Mouse (Mus musculus) forebrain, embryonic 12.5 days (tissue): ENCODE measurements around the gene Tsfm. TPM values are rescaled to one million over a fixed set of nuclear protein-coding genes. Genes with fewer than 3 reads are reported as not detected.
A peak's percentile ranks its signal among the peaks of the same experiment; 100 is the strongest.

Experiments used
- ATAC-seq: fragments of 200-750 bp; cut with Nextera tagmentation; 2 replicates; pipeline ENCODE4 v1.8.0; 2017; ENCODE audit warnings: moderate TSS enrichment; ENCODE audit not compliant: low FRiP score
- H3K27ac ChIP-seq: fragments of 300-500 bp; sonication (generic); 2 replicates; pipeline ENCODE4 v1.5.1; 2016; ENCODE audit warnings: mild to moderate bottlenecking
- H3K27me3 ChIP-seq: fragments of 300-500 bp; sonication (generic); 2 replicates; pipeline ENCODE4 v1.6.1; 2016; ENCODE audit warnings: mild to moderate bottlenecking
- H3K36me3 ChIP-seq: fragments of 300-500 bp; sonication (generic); replicated peaks from 2 replicates; pipeline ENCODE4 v1.6.1; 2016; ENCODE audit warnings: mild to moderate bottlenecking
- H3K4me1 ChIP-seq: fragments of 300-500 bp; sonication (generic); 2 replicates; pipeline ENCODE4 v1.6.1; 2016
- H3K4me2 ChIP-seq: fragments of 300-500 bp; sonication (generic); 2 replicates; pipeline ENCODE4 v1.6.1; 2016; ENCODE audit warnings: mild to moderate bottlenecking, moderate library complexity
- H3K4me3 ChIP-seq: fragments of 300-500 bp; sonication (generic); replicated peaks from 2 replicates; pipeline ENCODE4 v1.5.1; 2016; ENCODE audit warnings: mild to moderate bottlenecking
- H3K9ac ChIP-seq: fragments of 300-500 bp; sonication (generic); 2 replicates; pipeline ENCODE4 v1.6.1; 2016; ENCODE audit warnings: mild to moderate bottlenecking
- H3K9me3 ChIP-seq: fragments of 300-500 bp; sonication (generic); 2 replicates; pipeline ENCODE4 v1.6.1; 2016
- WGBS: fragments of 180-500 bp; shearing (Covaris S2); methylation state at CpG from one replicate; pipeline ENCODE4 v1.1.7; 2016; 5-methylcytosine and 5-hydroxymethylcytosine counted together
- polyA plus RNA-seq: library from polyadenylated mRNA; unstranded; fragments of >200 nt; fragmentation: Nextera tagmentation; extraction: Ambion mirVana; gene quantifications from 2 replicates; pipeline ENCODE4 v1.2.1, GENCODE M21; 2016

The Tsfm gene
- polyA plus RNA-seq, 1 experiment from 2014 or later = 82.8 TPM

GRCm38 (mm10) chr10:126988513-126989165 lies 42.0 kb downstream of the Tsfm start:
- Histone ChIP-seq H3K36me3 (peaks cover 25% of the 10 kb centered on the region), H3K4me1 (peaks cover 52% of the 10 kb centered on the region), H3K4me2 (no peak overlapping the region), H3K9ac (no peak overlapping the region), H3K27me3 (no peaks in the 10 kb centered on the region), H3K27ac (peak overlapping the region; percentile 33; the same call in 1 of the 2 replicates), H3K4me3 (no peak overlapping the region), H3K9me3 (no peaks in the 10 kb centered on the region)
- 68% methylated on average over 5 of the region's 5 CpGs for WGBS
- no peak for ATAC-seq

- peaks cover 13% of the 10 kb centered on the region for H3K36me3 ChIP-seq
- no peak for ATAC-seq
- no peaks in the 10 kb centered on the region for H3K9me3 ChIP-seq
- H3K9ac ChIP-seq = no peak overlapping the region
- 65% methylated on average over 8 of the region's 8 CpGs for WGBS
- no peak overlapping the region for H3K4me3 ChIP-seq
- H3K4me2 ChIP-seq = no peak overlapping the region
- H3K27ac ChIP-seq = peak overlapping the region; percentile 38; the same call in 1 of the 2 replicates
- peaks cover 63% of the 10 kb centered on the region for H3K4me1 ChIP-seq
- no peaks in the 10 kb centered on the region for H3K27me3 ChIP-seq
Measured at GRCm38 (mm10) chr10:126987183-126988118, 43.2 kb downstream of the Tsfm start.

DNA sequence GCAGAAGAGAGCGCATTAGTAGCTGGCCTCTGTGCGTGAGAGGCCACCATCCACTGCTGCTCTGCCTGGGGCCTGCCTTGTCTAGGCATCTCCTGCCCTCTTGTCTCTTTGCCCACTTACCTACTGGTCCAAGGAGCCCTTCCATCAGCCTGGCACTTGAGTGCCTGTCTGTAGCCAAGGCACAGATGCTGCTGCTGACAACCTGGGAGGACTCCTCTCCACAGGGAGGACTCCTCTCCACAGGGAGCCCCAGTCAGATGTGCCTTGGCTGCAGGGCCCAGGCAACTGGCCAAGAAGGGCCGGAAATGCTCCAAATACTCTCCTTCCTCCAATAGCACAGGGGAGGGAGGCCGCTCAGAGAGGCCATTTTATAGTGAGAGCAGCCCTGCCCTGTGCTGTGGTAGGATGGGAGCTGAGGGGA lies 44.1 kb downstream of the Tsfm start:
- Histone ChIP-seq H3K36me3 (peaks cover 5% of the 10 kb centered on the region), H3K4me3 (no peak overlapping the region), H3K27me3 (no peaks in the 10 kb centered on the region), H3K4me2 (no peak overlapping the region), H3K27ac (peak overlapping the region; percentile 38), H3K9me3 (no peaks in the 10 kb centered on the region), H3K4me1 (peaks cover 72% of the 10 kb centered on the region), H3K9ac (no peak overlapping the region)
- ATAC-seq = no peak
- WGBS = 63% methylated on average over 4 of the region's 4 CpGs

DNA sequence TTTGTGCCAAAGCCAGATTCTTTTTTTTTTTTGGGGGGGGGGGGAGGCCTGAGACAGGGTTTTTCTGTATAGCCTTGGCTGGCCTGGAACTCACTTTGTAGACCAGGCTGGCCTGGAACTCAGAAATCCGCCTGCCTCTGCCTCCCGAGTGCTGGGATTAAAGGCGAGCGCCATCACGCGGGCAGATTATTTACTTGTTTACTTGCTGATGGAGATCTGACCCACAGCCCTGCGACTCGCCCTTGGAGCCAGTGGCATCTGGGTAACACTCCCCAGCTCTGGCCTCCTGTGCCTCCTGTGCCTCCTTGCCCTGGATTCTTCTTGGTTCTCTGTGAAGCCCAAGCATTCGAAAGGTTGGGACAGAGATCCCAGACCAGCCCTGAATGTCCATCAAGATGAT lies 45.1 kb downstream of the Tsfm start:
- 95% methylated on average over 9 of the region's 9 CpGs for WGBS
- Histone ChIP-seq H3K27me3 (no peaks in the 10 kb centered on the region), H3K9ac (no peak overlapping the region), H3K4me2 (no peak overlapping the region), H3K9me3 (no peaks in the 10 kb centered on the region), H3K4me1 (peaks cover 82% of the 10 kb centered on the region), H3K27ac (no peak overlapping the region), H3K36me3 (no peaks in the 10 kb centered on the region), H3K4me3 (no peak overlapping the region)
- ATAC-seq = no peak

- no peak overlapping the region for H3K4me3 ChIP-seq
- H3K27ac ChIP-seq = peak overlapping the region; percentile 43; the same call in 1 of the 2 replicates
- no peaks in the 10 kb centered on the region for H3K27me3 ChIP-seq
- no peaks in the 10 kb centered on the region for H3K36me3 ChIP-seq
- H3K4me1 ChIP-seq = peaks cover 84% of the 10 kb centered on the region
- no peak overlapping the region for H3K9ac ChIP-seq
- 84% methylated on average over 4 of the region's 4 CpGs for WGBS
- no peak overlapping the region for H3K4me2 ChIP-seq
- ATAC-seq = no peak
- H3K9me3 ChIP-seq = no peaks in the 10 kb centered on the region
Measured at GRCm38 (mm10) chr10:126985127-126985526, 45.5 kb downstream of the Tsfm start.

DNA sequence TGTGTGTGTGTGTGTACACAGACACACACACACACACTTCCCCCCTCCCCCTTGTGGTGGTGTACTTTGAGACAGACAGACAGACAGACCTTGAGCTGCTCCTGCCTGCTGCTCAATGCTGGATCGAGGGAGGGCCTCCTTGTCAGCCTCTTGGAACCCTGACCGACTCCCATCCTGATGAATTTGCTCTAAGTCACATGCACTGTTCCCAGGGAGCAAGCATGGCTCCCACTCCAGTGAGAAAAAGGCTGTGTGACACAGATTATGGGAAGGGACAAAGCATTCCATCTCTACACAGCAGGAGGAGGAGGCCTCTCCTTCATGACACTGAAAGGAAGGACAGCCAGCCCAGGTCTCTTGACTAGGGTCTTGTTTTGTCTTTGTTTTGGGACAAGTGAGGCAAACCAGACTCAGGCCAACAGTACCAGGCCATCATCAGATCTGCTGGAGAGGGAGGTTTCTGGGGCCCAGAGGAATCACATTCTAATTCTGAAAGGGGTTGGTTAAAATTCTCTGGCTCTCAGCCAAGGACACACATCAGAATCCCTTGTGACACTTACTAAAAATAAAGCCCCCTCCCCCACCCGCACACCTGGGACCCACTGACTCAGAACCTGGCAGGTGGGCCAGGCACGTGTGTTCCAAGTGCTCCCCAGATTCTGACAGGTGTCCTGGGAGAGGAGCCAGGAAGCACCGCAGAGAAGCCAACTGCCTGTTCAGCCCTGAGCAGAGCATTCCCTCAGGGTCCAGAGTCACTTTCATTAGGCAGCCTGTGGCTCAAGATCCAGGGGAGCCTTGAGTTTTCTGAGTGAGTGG lies 46.2 kb downstream of the Tsfm start:
- Histone ChIP-seq H3K9ac (peak overlapping the region; percentile 45; the same call in 1 of the 2 replicates), H3K4me1 (peaks cover 86% of the 10 kb centered on the region), H3K9me3 (no peaks in the 10 kb centered on the region), H3K4me2 (peak overlapping the region; percentile 30), H3K4me3 (no peak overlapping the region), H3K27me3 (no peaks in the 10 kb centered on the region), H3K36me3 (no peaks in the 10 kb centered on the region), H3K27ac (peak overlapping the region; percentile 72)
- 53% methylated on average over 5 of the region's 5 CpGs for WGBS
- ATAC-seq = no peak

DNA sequence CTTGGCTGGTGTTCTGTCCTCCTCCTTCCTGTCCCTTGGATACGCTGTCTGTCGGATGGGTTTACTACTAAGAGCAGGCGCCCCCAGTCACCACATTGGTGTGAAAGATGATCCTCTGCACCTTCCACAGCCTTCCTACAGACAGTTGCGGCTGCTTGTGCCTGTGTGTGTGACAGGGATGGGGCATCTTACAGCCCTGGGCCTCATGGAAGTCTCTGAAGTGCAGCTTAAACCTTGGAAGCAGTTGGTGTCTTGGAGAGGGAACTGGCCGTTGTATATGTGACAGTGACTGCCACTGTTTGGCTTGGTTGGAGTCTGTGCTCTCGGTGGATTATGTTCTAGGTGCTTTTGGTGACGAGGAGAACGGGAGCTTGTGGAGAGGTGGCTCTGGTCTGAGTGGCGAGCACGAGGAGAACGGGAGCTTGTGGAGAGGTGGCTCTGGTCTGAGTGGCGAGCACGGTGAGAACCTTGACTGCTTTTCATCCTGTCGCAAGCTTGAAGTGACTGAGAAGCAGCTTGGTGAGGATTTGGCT lies 47.4 kb downstream of the Tsfm start:
- 66% methylated on average over 14 of the region's 14 CpGs for WGBS
- ATAC-seq = no peak
- H3K4me2 ChIP-seq = peak overlapping the region; percentile 24; the same call in 1 of the 2 replicates
- H3K4me1 ChIP-seq = peaks cover 80% of the 10 kb centered on the region
- no peaks in the 10 kb centered on the region for H3K9me3 ChIP-seq
- H3K9ac ChIP-seq = 0 out of 2 replicates have a peak overlapping the region, but pooled peaks have one; percentile 45
- no peak overlapping the region for H3K4me3 ChIP-seq
- no peaks in the 10 kb centered on the region for H3K27me3 ChIP-seq
- no peaks in the 10 kb centered on the region for H3K36me3 ChIP-seq
- peak overlapping the region; percentile 53; the same call in 1 of the 2 replicates for H3K27ac ChIP-seq

- Histone ChIP-seq H3K27ac (0 out of 2 replicates have a peak overlapping the region, but pooled peaks have one; percentile 13), H3K9ac (peak overlapping the region; percentile 99; the same call in 1 of the 2 replicates), H3K4me2 (peak overlapping the region; percentile 95), H3K36me3 (no peaks in the 10 kb centered on the region), H3K4me1 (peaks cover 73% of the 10 kb centered on the region), H3K9me3 (no peaks in the 10 kb centered on the region), H3K4me3 (peak overlapping the region; percentile 100; the same call in 1 of the 2 replicates), H3K27me3 (peaks cover 3% of the 10 kb centered on the region; the same call in 1 of the 2 replicates)
- no peak for ATAC-seq
- 69% methylated on average over 3 of the region's 3 CpGs for WGBS
Measured at GRCm38 (mm10) chr10:126981746-126982145, 48.9 kb downstream of the Tsfm start.

GRCm38 (mm10) chr10:126980933-126981530 lies 49.6 kb downstream of the Tsfm start:
- peak overlapping the region; percentile 99 for H3K9ac ChIP-seq
- H3K4me1 ChIP-seq = peaks cover 66% of the 10 kb centered on the region
- H3K9me3 ChIP-seq = no peaks in the 10 kb centered on the region
- ATAC-seq = no peak; the same call in 1 of the 2 replicates
- H3K36me3 ChIP-seq = no peaks in the 10 kb centered on the region
- 6% methylated on average over 11 of the region's 11 CpGs for WGBS
- H3K27me3 ChIP-seq = peaks cover 3% of the 10 kb centered on the region; the same call in 1 of the 2 replicates
- peak overlapping the region; percentile 100 for H3K27ac ChIP-seq
- H3K4me2 ChIP-seq = peak overlapping the region; percentile 95
- peak overlapping the region; percentile 100 for H3K4me3 ChIP-seq

GRCm38 (mm10) chr10:126980221-126980932 lies 50.3 kb downstream of the Tsfm start:
- Histone ChIP-seq H3K4me1 (peaks cover 61% of the 10 kb centered on the region), H3K9ac (peak overlapping the region; percentile 99), H3K36me3 (no peaks in the 10 kb centered on the region), H3K4me3 (peak overlapping the region; percentile 100), H3K27me3 (peaks cover 4% of the 10 kb centered on the region; the same call in 1 of the 2 replicates), H3K27ac (peak overlapping the region; percentile 100), H3K4me2 (peak overlapping the region; percentile 95), H3K9me3 (no peaks in the 10 kb centered on the region)
- under 1% methylated on average over 16 of the region's 16 CpGs for WGBS
- peak; percentile 27 for ATAC-seq
